Mouse (Mus musculus) bone marrow, adult 2 months (tissue): ENCODE results near the gene Ccdc158.

ENCODE experiments used
- CTCF ChIP-seq: fragments of 200-500 bp; IDR thresholded peaks from 2 replicates; pipeline ENCODE4 v1.5.1; 2011; ENCODE audit warnings: low read length, control low read depth; ENCODE audit not compliant: control insufficient read depth, insufficient read depth
- POLR2A ChIP-seq: fragments of 200-500 bp; IDR thresholded peaks from 2 replicates; pipeline ENCODE4 v1.6.1; 2011; ENCODE audit warnings: low read depth, mild to moderate bottlenecking, control low read depth, low read length, borderline replicate concordance; ENCODE audit not compliant: control insufficient read depth

DNA sequence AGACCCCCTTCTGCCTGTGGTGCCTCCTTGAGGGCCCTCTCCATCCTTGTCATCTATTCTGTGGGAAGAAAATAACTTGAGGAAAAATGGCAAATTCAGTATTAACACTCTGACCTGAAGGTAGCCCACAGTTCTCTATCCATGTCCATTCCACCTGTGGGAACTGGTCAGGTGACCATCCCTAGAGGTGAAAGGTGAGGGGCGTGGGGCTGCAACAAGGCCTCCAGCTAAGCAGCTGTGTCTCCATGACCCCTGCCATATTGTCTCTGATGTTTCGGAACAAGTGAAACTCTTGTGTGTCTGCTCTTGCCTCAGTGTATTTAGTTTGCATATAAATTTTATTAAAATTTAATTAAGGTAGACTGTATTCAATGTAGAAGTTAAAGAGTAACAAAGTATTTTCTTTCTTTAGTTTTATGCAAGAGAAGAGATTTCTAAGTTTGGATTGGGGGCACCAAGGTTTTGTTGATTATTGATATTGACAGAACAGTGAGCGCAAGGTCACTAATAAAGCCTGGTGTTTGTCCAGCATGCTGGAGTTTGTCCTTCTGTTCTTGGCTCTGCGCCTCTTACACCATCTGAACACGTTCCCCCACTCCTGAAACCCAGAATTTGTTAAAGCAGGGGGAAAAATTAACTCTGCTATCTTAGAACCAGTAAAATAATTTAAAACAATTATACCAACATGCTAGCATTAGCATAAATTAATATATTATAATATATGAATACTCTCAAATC lies 67.4 kb downstream of the Ccdc158 start:
- TF ChIP-seq CTCF (no peak), POLR2A (no peak)
